Mouse (Mus musculus) stomach, postnatal 0 days (tissue): ENCODE data around the gene Med16.

Experiments used
- CTCF ChIP-seq: IDR thresholded peaks from 2 replicates; pipeline ENCODE4 v1.5.1; 2016; ENCODE audit warnings: antibody characterized with exemption, low read depth, mild to moderate bottlenecking, moderate library complexity
- EP300 ChIP-seq: optimal IDR thresholded peaks from 2 replicates; pipeline ENCODE3; 2016; ENCODE audit warnings: antibody characterized with exemption

- TF ChIP-seq CTCF (no peak), EP300 (no peak)
Observed at GRCm38 (mm10) chr10:79947502-79947901, 38.8 kb upstream of the Med16 start.
